Mouse (Mus musculus) lung, embryonic 15.5 days (tissue): ENCODE measurements around the gene Vps25. TPM values are rescaled to one million over a fixed set of nuclear protein-coding genes. Genes with fewer than 3 reads are reported as not detected.

Source experiments
- ATAC-seq: fragments of 200-750 bp; cut with Nextera tagmentation; 2 replicates; pipeline ENCODE4 v1.8.0; 2017; ENCODE audit warnings: moderate number of reproducible peaks, borderline replicate concordance; ENCODE audit not compliant: low FRiP score, low TSS enrichment; ENCODE audit errors: extremely low read depth
- H3K27ac ChIP-seq: fragments of 300-500 bp; sonication (generic); 2 replicates; pipeline ENCODE4 v1.5.1; 2015; ENCODE audit warnings: moderate library complexity, mild to moderate bottlenecking, inconsistent platforms
- H3K27me3 ChIP-seq: fragments of 300-500 bp; sonication (generic); 2 replicates; pipeline ENCODE4 v1.6.1; 2015; ENCODE audit warnings: inconsistent platforms
- H3K36me3 ChIP-seq: fragments of 300-500 bp; sonication (generic); 2 replicates; pipeline ENCODE4 v1.6.1; 2015; ENCODE audit warnings: inconsistent platforms
- H3K4me1 ChIP-seq: fragments of 300-500 bp; sonication (generic); 2 replicates; pipeline ENCODE4 v1.6.1; 2015; ENCODE audit warnings: inconsistent platforms
- H3K4me2 ChIP-seq: fragments of 300-500 bp; sonication (generic); 2 replicates; pipeline ENCODE4 v1.6.1; 2015; ENCODE audit warnings: inconsistent platforms, mild to moderate bottlenecking, moderate library complexity
- H3K4me3 ChIP-seq: fragments of 300-500 bp; sonication (generic); 2 replicates; pipeline ENCODE4 v1.5.1; 2015; ENCODE audit warnings: mild to moderate bottlenecking, inconsistent platforms
- H3K9ac ChIP-seq: fragments of 300-500 bp; sonication (generic); 2 replicates; pipeline ENCODE4 v1.6.1; 2015; ENCODE audit warnings: inconsistent platforms
- H3K9me3 ChIP-seq: fragments of 300-500 bp; sonication (generic); 2 replicates; pipeline ENCODE4 v1.6.1; 2016; ENCODE audit warnings: inconsistent platforms
- WGBS: fragments of 180-500 bp; shearing (Covaris S2); methylation state at CpG from one replicate; pipeline ENCODE4 v1.1.7; 2015; 5-methylcytosine and 5-hydroxymethylcytosine counted together
- polyA plus RNA-seq: library from polyadenylated mRNA; unstranded; fragments of >200 nt; fragmentation: Nextera tagmentation; extraction: Ambion mirVana; gene quantifications from 2 replicates; pipeline ENCODE4 v1.2.1, GENCODE M21; 2015

The Vps25 gene
- polyA plus RNA-seq, 1 experiment from 2014 or later, result 128 TPM

- no peak for ATAC-seq
- WGBS, result 21% methylated on average over 2 of the region's 2 CpGs
- H3K4me2 ChIP-seq, result peak overlapping the region; percentile 57; the same call in 1 of the 2 replicates
These were observed 23.4 kb upstream of the Vps25 start for GRCm38 (mm10) chr11:101230061-101230511.

DNA sequence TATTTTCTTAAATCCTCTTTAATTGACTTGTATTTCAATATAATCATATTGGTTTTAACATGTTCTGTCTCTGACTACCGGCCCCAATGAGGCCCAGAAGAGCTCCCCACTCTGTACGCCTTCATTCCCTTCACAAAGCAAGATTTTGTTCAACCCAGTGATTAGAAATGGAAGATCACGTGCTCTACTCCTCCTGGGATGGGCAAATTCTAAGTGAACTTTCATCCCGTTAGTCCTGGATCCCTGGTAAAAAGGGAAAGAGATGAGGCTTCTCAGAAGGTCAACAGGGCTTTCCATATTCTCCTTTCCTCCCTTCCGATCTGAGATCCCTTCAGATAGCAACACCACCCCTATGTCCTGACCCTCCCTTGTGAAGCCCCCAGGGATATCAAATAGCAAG lies 23.0 kb upstream of the Vps25 start:
- Histone ChIP-seq H3K9ac (peak overlapping the region; percentile 17; the same call in 1 of the 2 replicates), H3K27me3 (no peaks in the 10 kb centered on the region), H3K9me3 (no peaks in the 10 kb centered on the region), H3K27ac (peak overlapping the region; percentile 98), H3K4me2 (peak overlapping the region; percentile 57), H3K4me1 (peaks cover 32% of the 10 kb centered on the region), H3K4me3 (no peak overlapping the region), H3K36me3 (no peaks in the 10 kb centered on the region)
- no peak for ATAC-seq
- WGBS, result 14% methylated on average over 5 of the region's 5 CpGs

More at GRCm38 (mm10) chr11:101230061-101230511, 23.4 kb upstream of the Vps25 start:
- Histone ChIP-seq H3K27ac (peak overlapping the region; percentile 98), H3K36me3 (no peaks in the 10 kb centered on the region), H3K27me3 (no peaks in the 10 kb centered on the region), H3K4me3 (no peak overlapping the region), H3K9me3 (no peaks in the 10 kb centered on the region), H3K9ac (no peak overlapping the region), H3K4me1 (peaks cover 36% of the 10 kb centered on the region)

GRCm38 (mm10) chr11:101230991-101231871 lies 22.3 kb upstream of the Vps25 start:
- peak overlapping the region; percentile 33 for H3K4me3 ChIP-seq
- H3K36me3 ChIP-seq, result no peaks in the 10 kb centered on the region
- H3K9ac ChIP-seq, result peak overlapping the region; percentile 17
- peaks cover 32% of the 10 kb centered on the region for H3K4me1 ChIP-seq
- peak overlapping the region; percentile 98 for H3K27ac ChIP-seq
- peak overlapping the region; percentile 57 for H3K4me2 ChIP-seq
- H3K27me3 ChIP-seq, result no peaks in the 10 kb centered on the region
- 4% methylated on average over 18 of the region's 18 CpGs for WGBS
- peak; percentile 66 for ATAC-seq
- H3K9me3 ChIP-seq, result no peaks in the 10 kb centered on the region

- Histone ChIP-seq H3K4me1 (peaks cover 32% of the 10 kb centered on the region), H3K4me3 (peak overlapping the region; percentile 33), H3K27me3 (no peaks in the 10 kb centered on the region), H3K27ac (peak overlapping the region; percentile 98), H3K36me3 (no peaks in the 10 kb centered on the region), H3K4me2 (peak overlapping the region; percentile 57), H3K9ac (peak overlapping the region; percentile 17; the same call in 1 of the 2 replicates), H3K9me3 (no peaks in the 10 kb centered on the region)
- ATAC-seq, result peak; percentile 66
- WGBS, result 42% methylated on average over 6 of the region's 6 CpGs
These were observed 21.3 kb upstream of the Vps25 start for GRCm38 (mm10) chr11:101232010-101232839.

- Histone ChIP-seq H3K9ac (no peak overlapping the region), H3K27me3 (no peaks in the 10 kb centered on the region), H3K4me2 (no peak overlapping the region), H3K4me3 (no peak overlapping the region), H3K27ac (no peak overlapping the region), H3K9me3 (no peaks in the 10 kb centered on the region), H3K4me1 (peaks cover 39% of the 10 kb centered on the region), H3K36me3 (no peaks in the 10 kb centered on the region)
- no peak for ATAC-seq
- WGBS, result 53% methylated on average over 1 of the region's 1 CpGs
These were observed 20.3 kb upstream of the Vps25 start for GRCm38 (mm10) chr11:101233240-101233639.

GRCm38 (mm10) chr11:101234124-101234523 lies 19.4 kb upstream of the Vps25 start:
- no peaks in the 10 kb centered on the region for H3K36me3 ChIP-seq
- no peaks in the 10 kb centered on the region for H3K9me3 ChIP-seq
- H3K4me2 ChIP-seq, result no peak overlapping the region
- no peak overlapping the region for H3K27ac ChIP-seq
- ATAC-seq, result no peak
- H3K9ac ChIP-seq, result no peak overlapping the region
- no peak overlapping the region for H3K4me3 ChIP-seq
- H3K27me3 ChIP-seq, result no peaks in the 10 kb centered on the region
- H3K4me1 ChIP-seq, result peaks cover 39% of the 10 kb centered on the region

- H3K4me1 ChIP-seq, result peaks cover 26% of the 10 kb centered on the region
- no peak for ATAC-seq
- H3K4me2 ChIP-seq, result no peak overlapping the region
- H3K27me3 ChIP-seq, result no peaks in the 10 kb centered on the region
- no peaks in the 10 kb centered on the region for H3K36me3 ChIP-seq
- H3K27ac ChIP-seq, result no peak overlapping the region
- no peak overlapping the region for H3K9ac ChIP-seq
- H3K9me3 ChIP-seq, result no peaks in the 10 kb centered on the region
- no peak overlapping the region for H3K4me3 ChIP-seq
These were observed 18.1 kb upstream of the Vps25 start for GRCm38 (mm10) chr11:101235429-101235828.

GRCm38 (mm10) chr11:101236782-101237181 lies 16.7 kb upstream of the Vps25 start:
- no peak overlapping the region for H3K4me2 ChIP-seq
- ATAC-seq, result no peak
- no peak overlapping the region for H3K4me3 ChIP-seq
- WGBS, result 88% methylated on average over 5 of the region's 5 CpGs
- peaks cover 12% of the 10 kb centered on the region for H3K4me1 ChIP-seq
- H3K27ac ChIP-seq, result no peak overlapping the region
- no peak overlapping the region for H3K9ac ChIP-seq
- H3K36me3 ChIP-seq, result no peaks in the 10 kb centered on the region
- H3K27me3 ChIP-seq, result no peaks in the 10 kb centered on the region
- H3K9me3 ChIP-seq, result no peaks in the 10 kb centered on the region

DNA sequence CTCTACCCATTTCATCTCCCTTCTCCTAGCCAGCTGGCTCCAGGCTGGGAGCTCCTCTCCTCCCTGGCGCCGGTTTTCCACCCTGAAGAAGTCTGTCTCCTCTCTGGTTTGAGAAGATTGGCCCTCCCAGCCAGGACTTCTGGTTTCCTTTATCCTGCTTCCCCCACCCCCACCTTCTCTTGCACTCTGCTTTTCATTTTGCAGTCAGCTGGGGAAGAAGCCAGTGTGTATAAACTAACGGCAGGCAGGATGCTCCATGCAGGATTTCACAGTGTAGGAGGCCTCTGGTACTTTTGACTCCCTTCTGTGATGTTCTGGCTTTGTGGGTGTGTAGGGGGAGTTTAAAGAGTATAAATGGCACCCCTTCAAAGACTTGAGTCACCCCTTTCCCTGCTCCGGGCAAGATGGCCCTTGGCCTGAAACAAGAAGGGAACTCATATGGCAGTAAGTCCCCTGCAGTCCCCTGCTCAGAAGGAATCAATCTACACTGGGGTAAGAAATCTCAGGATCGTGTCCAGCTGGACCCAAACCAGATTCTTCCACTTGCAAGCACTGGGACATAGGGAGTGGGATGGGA lies 15.3 kb upstream of the Vps25 start:
- peak; percentile 79 for ATAC-seq
- H3K36me3 ChIP-seq, result no peaks in the 10 kb centered on the region
- WGBS, result 35% methylated on average over 5 of the region's 5 CpGs
- H3K4me2 ChIP-seq, result 0 out of 2 replicates have a peak overlapping the region, but pooled peaks have one; percentile 6
- peak overlapping the region; percentile 78 for H3K27ac ChIP-seq
- peaks cover 12% of the 10 kb centered on the region for H3K4me1 ChIP-seq
- H3K9ac ChIP-seq, result no peak overlapping the region
- no peaks in the 10 kb centered on the region for H3K9me3 ChIP-seq
- no peak overlapping the region for H3K4me3 ChIP-seq
- H3K27me3 ChIP-seq, result no peaks in the 10 kb centered on the region

GRCm38 (mm10) chr11:101245071-101245470 lies 8.4 kb upstream of the Vps25 start:
- Histone ChIP-seq H3K4me1 (peaks cover 17% of the 10 kb centered on the region), H3K36me3 (no peaks in the 10 kb centered on the region), H3K9me3 (no peaks in the 10 kb centered on the region), H3K27me3 (peaks cover 16% of the 10 kb centered on the region; the same call in 1 of the 2 replicates), H3K27ac (peak overlapping the region; percentile 92), H3K4me3 (no peak overlapping the region), H3K4me2 (peak overlapping the region; percentile 94), H3K9ac (no peak overlapping the region)
- ATAC-seq, result no peak
- WGBS, result 37% methylated on average over 4 of the region's 4 CpGs

- Histone ChIP-seq H3K27me3 (peaks cover 16% of the 10 kb centered on the region; the same call in 1 of the 2 replicates), H3K4me1 (peaks cover 17% of the 10 kb centered on the region)
These were observed 7.4 kb upstream of the Vps25 start, which contains the start of gene Ramp2 for GRCm38 (mm10) chr11:101245855-101246701. TSS of gene Ramp2 (plus strand) at chr11:101246028.

More at GRCm38 (mm10) chr11:101245855-101246701, 7.4 kb upstream of the Vps25 start, which contains the start of gene Ramp2:
- peak within 1 kb of the TSS; percentile 89 for H3K9ac ChIP-seq
- under 1% methylated on average over 54 of the region's 63 CpGs for WGBS
- H3K4me3 ChIP-seq, result peak within 1 kb of the TSS; percentile 76
- no peaks in the 10 kb centered on the region for H3K9me3 ChIP-seq
- H3K4me2 ChIP-seq, result peak within 1 kb of the TSS; percentile 94
- peak within 1 kb of the TSS; percentile 92 for H3K27ac ChIP-seq
- ATAC-seq, result peak; percentile 84
- H3K36me3 ChIP-seq, result no peaks in the 10 kb centered on the region
